Mouse (Mus musculus): Measurements from ENCODE around the gene Rab27a.
"Not testable (repeated sequence)": the region's sequence is repeated elsewhere in the genome, so short reads cannot be mapped to it uniquely, and the experiment has no call there.

The Rab27a gene

GRCm38 (mm10) chr9:73045711-73046110, 1.1 kb downstream of the Rab27a start:
- DNase-seq (ENCODE audit: low read depth, low spot score), result no peak

GRCm38 (mm10) chr9:73047906-73048305, 3.3 kb downstream of the Rab27a start:
- no peak for DNase-seq (ENCODE audit: low read depth, low spot score)

GRCm38 (mm10) chr9:73048927-73049326, 4.3 kb downstream of the Rab27a start:
- DNase-seq (ENCODE audit: low read depth, low spot score), result no peak

GRCm38 (mm10) chr9:73049833-73050232, 5.2 kb downstream of the Rab27a start:
- no peak for DNase-seq (ENCODE audit: low read depth, low spot score)

- no peak for DNase-seq (ENCODE audit: low read depth, low spot score)
Observed at GRCm38 (mm10) chr9:73050606-73051005, 6.0 kb downstream of the Rab27a start.

- DNase-seq (ENCODE audit: low read depth, low spot score), result no peak
Observed at GRCm38 (mm10) chr9:73055441-73055911, 10.8 kb downstream of the Rab27a start.

GRCm38 (mm10) chr9:73059224-73059623, 14.6 kb downstream of the Rab27a start:
- no peak for DNase-seq (ENCODE audit: low read depth, low spot score)

GRCm38 (mm10) chr9:73063621-73064290, 19.1 kb downstream of the Rab27a start:
- no peak for DNase-seq (ENCODE audit: low read depth, low spot score)

GRCm38 (mm10) chr9:73067086-73067485, 22.4 kb downstream of the Rab27a start:
- no peak for DNase-seq (ENCODE audit: low read depth, low spot score)

- DNase-seq (ENCODE audit: low read depth, low spot score), result no peak
Observed at GRCm38 (mm10) chr9:73068230-73068679, 23.6 kb downstream of the Rab27a start.

GRCm38 (mm10) chr9:73068688-73069087, 24.0 kb downstream of the Rab27a start:
- DNase-seq (ENCODE audit: low read depth, low spot score), result no peak

- no peak for DNase-seq (ENCODE audit: low read depth, low spot score)
Observed at GRCm38 (mm10) chr9:73070971-73071659, 26.5 kb downstream of the Rab27a start.

GRCm38 (mm10) chr9:73072426-73072825, 27.8 kb downstream of the Rab27a start:
- DNase-seq (ENCODE audit: low read depth, low spot score), result no peak

GRCm38 (mm10) chr9:73073169-73073568, 28.5 kb downstream of the Rab27a start:
- DNase-seq (ENCODE audit: low read depth, low spot score), result no peak

GRCm38 (mm10) chr9:73079349-73079748, 34.7 kb downstream of the Rab27a start:
- DNase-seq (ENCODE audit: low read depth, low spot score), result not testable (repeated sequence)

- DNase-seq (ENCODE audit: low read depth, low spot score), result no peak
Observed at GRCm38 (mm10) chr9:73079801-73080325, 35.2 kb downstream of the Rab27a start.

- no peak for DNase-seq (ENCODE audit: low read depth, low spot score)
Observed at GRCm38 (mm10) chr9:73082291-73083000, 37.8 kb downstream of the Rab27a start.

GRCm38 (mm10) chr9:73083956-73084355, 39.3 kb downstream of the Rab27a start:
- no peak for DNase-seq (ENCODE audit: low read depth, low spot score)

- DNase-seq (ENCODE audit: low read depth, low spot score), result no peak
Observed at GRCm38 (mm10) chr9:73085845-73086244, 41.2 kb downstream of the Rab27a start.

GRCm38 (mm10) chr9:73087121-73087520, 42.5 kb downstream of the Rab27a start:
- no peak for DNase-seq (ENCODE audit: low read depth, low spot score)

- DNase-seq (ENCODE audit: low read depth, low spot score), result no peak
Observed at GRCm38 (mm10) chr9:73087581-73087980, 42.9 kb downstream of the Rab27a start.
